Mouse (Mus musculus) olfactory bulb, adult 2 months (tissue): ENCODE data around the gene Slc15a1.

Source experiments
- CTCF ChIP-seq: fragments of 200-500 bp; IDR thresholded peaks from 2 replicates; pipeline ENCODE4 v1.5.1; 2012; ENCODE audit warnings: low read depth, mild to moderate bottlenecking, low read length, moderate library complexity; ENCODE audit not compliant: insufficient read depth
- POLR2A ChIP-seq: fragments of 200-500 bp; IDR thresholded peaks from 2 replicates; pipeline ENCODE4 v1.6.1; 2012; ENCODE audit warnings: mild to moderate bottlenecking, low read depth, low read length, moderate library complexity; ENCODE audit not compliant: insufficient read depth

DNA sequence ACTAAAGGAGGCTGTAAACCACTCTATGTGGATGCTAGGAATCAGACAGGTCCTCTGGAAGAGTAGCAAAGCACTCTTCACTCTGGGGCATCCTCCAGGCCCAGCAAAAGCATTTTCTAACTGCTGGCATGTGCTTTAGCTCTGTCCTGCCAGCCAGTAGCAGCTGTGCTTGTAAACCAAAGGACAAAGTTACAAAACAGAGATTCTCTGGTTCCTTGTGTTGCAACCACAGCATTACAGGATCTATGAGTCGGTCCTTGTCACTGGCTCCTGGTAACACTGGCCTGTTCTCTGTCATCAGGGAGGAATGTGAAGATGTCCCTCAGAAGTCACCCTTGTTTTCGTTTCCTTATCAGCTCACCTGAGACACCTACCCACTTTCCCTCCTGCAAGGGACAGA is 4.5 kb downstream of the Slc15a1 start:
- TF ChIP-seq POLR2A: no peak
- TF ChIP-seq CTCF: no peak
